Mouse (Mus musculus) small intestine, adult 2 months (tissue): ENCODE data around the gene Htra2. TPM values are rescaled to one million over a fixed set of nuclear protein-coding genes. Genes with fewer than 3 reads are reported as not detected.

Source experiments
- H3K27ac ChIP-seq: fragments of 200-500 bp; 2 replicates; pipeline ENCODE4 v1.5.1; 2012; ENCODE audit warnings: low read depth, low read length, control low read depth, inconsistent platforms; ENCODE audit not compliant: insufficient read depth
- H3K27me3 ChIP-seq: fragments of 200-500 bp; 2 replicates; pipeline ENCODE4 v1.6.1; 2012; ENCODE audit warnings: mild to moderate bottlenecking, moderate library complexity, low read length, inconsistent platforms; ENCODE audit not compliant: control insufficient read depth, insufficient read depth
- H3K36me3 ChIP-seq: fragments of 200-500 bp; 2 replicates; pipeline ENCODE4 v1.6.1; 2012; ENCODE audit warnings: mild to moderate bottlenecking, low read length, control low read depth, inconsistent platforms; ENCODE audit not compliant: control insufficient read depth, insufficient read depth
- H3K4me1 ChIP-seq: fragments of 200-500 bp; 2 replicates; pipeline ENCODE4 v1.6.1; 2012; ENCODE audit warnings: low read length, inconsistent platforms, mixed read lengths; ENCODE audit not compliant: control insufficient read depth, insufficient read depth, insufficient read length
- H3K4me3 ChIP-seq: fragments of 200-500 bp; 2 replicates; pipeline ENCODE4 v1.5.1; 2012; ENCODE audit warnings: low read depth, mild to moderate bottlenecking, control low read depth, inconsistent platforms, low read length, moderate library complexity
- CTCF ChIP-seq: fragments of 200-500 bp; IDR thresholded peaks from 2 replicates; pipeline ENCODE4 v1.5.1; 2012; ENCODE audit warnings: low read depth, mild to moderate bottlenecking, control low read depth, inconsistent platforms, low read length, moderate library complexity, mixed read lengths; ENCODE audit not compliant: insufficient replicate concordance, insufficient read length; ENCODE audit errors: extremely low read depth
- POLR2A ChIP-seq: fragments of 200-500 bp; IDR thresholded peaks from 2 replicates; pipeline ENCODE4 v1.6.1; 2012; ENCODE audit warnings: low read depth, mild to moderate bottlenecking, control low read depth, inconsistent platforms, low read length, moderate library complexity
- WGBS: fragments of 180-500 bp; shearing (Covaris S2); methylation state at CpG from one replicate; pipeline ENCODE4 v1.1.7; 2018; 5-methylcytosine and 5-hydroxymethylcytosine counted together
- polyA plus RNA-seq: library from polyadenylated mRNA; depleted of rRNA; stranded (reverse); fragments of >200 nt; gene quantifications from 2 replicates; pipeline ENCODE4 v1.2.3, GENCODE M21; 2012; rRNA removed

Gene Htra2
- polyA plus RNA-seq = 15.0 and 24.3 TPM in 2 replicates

- Histone ChIP-seq H3K27me3 (no peaks in the 10 kb centered on the region), H3K4me1 (peaks cover 20% of the 10 kb centered on the region), H3K4me3 (peak within 1 kb of the TSS; percentile 77), H3K36me3 (peaks cover 19% of the 10 kb centered on the region), H3K27ac (peak within 1 kb of the TSS; percentile 65)
- TF ChIP-seq CTCF (peak; percentile 35; the same call in 1 of the 2 replicates), POLR2A (no peak)
- WGBS = under 1% methylated on average over 50 of the region's 50 CpGs
Observed at GRCm38 (mm10) chr6:83054871-83055431, at the start of gene Htra2. Htra2 (minus strand) TSS chr6:83055273.

- H3K4me1 ChIP-seq = peaks cover 19% of the 10 kb centered on the region
- H3K27me3 ChIP-seq = no peaks in the 10 kb centered on the region
- TF ChIP-seq CTCF = no peak
- no peak for TF ChIP-seq POLR2A
- no peak overlapping the region for H3K27ac ChIP-seq
- no peak overlapping the region for H3K4me3 ChIP-seq
- 86% methylated on average over 4 of the region's 4 CpGs for WGBS
- H3K36me3 ChIP-seq = peaks cover 5% of the 10 kb centered on the region; the same call in 1 of the 2 replicates
Observed at GRCm38 (mm10) chr6:83104158-83104557, 49.1 kb upstream of the Htra2 start.

GRCm38 (mm10) chr6:83103130-83103650, 48.1 kb upstream of the Htra2 start:
- H3K4me1 ChIP-seq = peaks cover 19% of the 10 kb centered on the region
- peaks cover 5% of the 10 kb centered on the region; the same call in 1 of the 2 replicates for H3K36me3 ChIP-seq
- H3K27me3 ChIP-seq = no peaks in the 10 kb centered on the region
- peak overlapping the region; percentile 77 for H3K27ac ChIP-seq
- peak; percentile 7; the same call in 1 of the 2 replicates for TF ChIP-seq CTCF
- peak; percentile 8; the same call in 1 of the 2 replicates for TF ChIP-seq POLR2A
- H3K4me3 ChIP-seq = peak overlapping the region; percentile 86
- WGBS = 44% methylated on average over 11 of the region's 11 CpGs

- under 1% methylated on average over 73 of the region's 74 CpGs for WGBS
- H3K4me1 ChIP-seq = peaks cover 13% of the 10 kb centered on the region
- peaks cover 3% of the 10 kb centered on the region; the same call in 1 of the 2 replicates for H3K36me3 ChIP-seq
Observed at GRCm38 (mm10) chr6:83101688-83102556, 46.8 kb upstream of the Htra2 start.

GRCm38 (mm10) chr6:83101316-83101687, 46.2 kb upstream of the Htra2 start, which contains the start of the genes Ccdc142 and Gm42688:
Ccdc142 (plus strand) TSS chr6:83101601.
Gm42688 (plus strand) TSS chr6:83101617.
- WGBS = under 1% methylated on average over 25 of the region's 25 CpGs
- Histone ChIP-seq H3K4me1 (peaks cover 13% of the 10 kb centered on the region), H3K27ac (peak within 1 kb of the TSS; percentile 77), H3K27me3 (no peaks in the 10 kb centered on the region), H3K4me3 (peak within 1 kb of the TSS; percentile 86), H3K36me3 (peaks cover 2% of the 10 kb centered on the region; the same call in 1 of the 2 replicates)
- peak; percentile 47; the same call in 1 of the 2 replicates for TF ChIP-seq POLR2A
- TF ChIP-seq CTCF = peak; percentile 53; the same call in 1 of the 2 replicates

More at GRCm38 (mm10) chr6:83101688-83102556, 46.8 kb upstream of the Htra2 start:
- H3K4me3 ChIP-seq = peak overlapping the region; percentile 86
- H3K27ac ChIP-seq = peak overlapping the region; percentile 77
- no peaks in the 10 kb centered on the region for H3K27me3 ChIP-seq
- peak; percentile 31; the same call in 1 of the 2 replicates for TF ChIP-seq POLR2A
- TF ChIP-seq CTCF = peak; percentile 31; the same call in 1 of the 2 replicates

- H3K4me1 ChIP-seq = peaks cover 11% of the 10 kb centered on the region
Observed at GRCm38 (mm10) chr6:83098411-83098810, 43.3 kb upstream of the Htra2 start.

More at GRCm38 (mm10) chr6:83098411-83098810, 43.3 kb upstream of the Htra2 start:
- Histone ChIP-seq H3K36me3 (no peaks in the 10 kb centered on the region), H3K27ac (no peak overlapping the region; the same call in 1 of the 2 replicates), H3K4me3 (no peak overlapping the region), H3K27me3 (no peaks in the 10 kb centered on the region)
- 31% methylated on average over 2 of the region's 2 CpGs for WGBS
- TF ChIP-seq POLR2A = no peak
- no peak for TF ChIP-seq CTCF
